Mouse (Mus musculus) heart, adult 2 months (tissue): ENCODE measurements around the gene Rpl23a.

Experiments used
- EP300 ChIP-seq: fragments of 200-500 bp; IDR thresholded peaks from 2 replicates; pipeline ENCODE4 v1.6.1; 2011; ENCODE audit warnings: low read depth, low read length, control low read depth; ENCODE audit not compliant: insufficient read depth
- POLR2A ChIP-seq: fragments of 200-500 bp; IDR thresholded peaks from 2 replicates; pipeline ENCODE4 v1.6.1; 2011; ENCODE audit warnings: mild to moderate bottlenecking, low read depth, low read length, control low read depth; ENCODE audit not compliant: insufficient read depth

- TF ChIP-seq EP300, result no peak
- TF ChIP-seq POLR2A, result no peak
These were observed 20.9 kb downstream of the Rpl23a start for GRCm38 (mm10) chr11:78162504-78162903.
